Mouse (Mus musculus) G1E-ER4 (cell line): Measurements from ENCODE around the gene Vmn1r63. TPM values are rescaled to one million over a fixed set of nuclear protein-coding genes. Genes with fewer than 3 reads are reported as not detected.
"Not testable (repeated sequence)": the region's sequence is repeated elsewhere in the genome, so short reads cannot be mapped to it uniquely, and the experiment has no call there.

ENCODE experiments used
- GATA1 ChIP-seq: IDR thresholded peaks from one replicate; pipeline ENCODE4 v1.8.0; 2012; ENCODE audit warnings: low read length, inconsistent platforms
- polyA plus RNA-seq: library from polyadenylated mRNA; stranded (reverse); fragments of >175 nt; gene quantifications from 2 replicates; pipeline ENCODE4 v1.2.3, GENCODE M21; 2012

The Vmn1r63 gene
- not detected in 2 replicates for polyA plus RNA-seq

DNA sequence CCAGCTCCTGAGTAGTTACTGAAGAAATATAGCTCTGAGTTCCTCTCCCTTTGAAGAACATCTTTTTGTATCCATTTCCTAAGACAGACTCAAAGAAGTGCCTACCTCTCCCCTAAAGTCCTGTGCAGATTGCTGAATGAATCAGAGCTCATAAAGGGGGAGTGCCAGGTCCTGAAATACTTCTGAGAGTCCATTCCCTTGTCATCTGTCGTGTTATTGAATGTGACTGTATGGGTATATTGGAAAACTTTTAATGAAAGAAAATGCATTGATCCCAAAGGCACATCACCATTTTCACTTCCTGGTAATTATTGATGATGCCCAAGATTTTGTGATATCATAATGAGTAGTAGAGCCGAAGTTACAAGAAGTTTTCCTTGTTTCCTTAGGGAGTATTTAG lies at the start of gene Vmn1r63:
Gene Vmn1r63 (minus strand): TSS at position 101 of the 400 bp plus-strand sequence.
- TF ChIP-seq GATA1, result not testable (repeated sequence)

Other genes with a start within 250 kb of the Vmn1r63 start
- gene Vmn1r61, start 192.2 kb downstream of the Vmn1r63 start, polyA plus RNA-seq, result not detected in 2 replicates
- not detected in 2 replicates for gene Vmn1r62, start 131.8 kb downstream of the Vmn1r63 start, polyA plus RNA-seq
- not detected in 2 replicates for gene Vmn1r64, start 79.1 kb upstream of the Vmn1r63 start, polyA plus RNA-seq
- gene Vmn1r65, start 205.6 kb upstream of the Vmn1r63 start, polyA plus RNA-seq, result not detected in 2 replicates
- gene Nlrp4c, start 239.7 kb upstream of the Vmn1r63 start, polyA plus RNA-seq, result not detected in 2 replicates